Mouse (Mus musculus) kidney, embryonic 15.5 days (tissue): ENCODE data around the gene Gamt. TPM values are rescaled to one million over a fixed set of nuclear protein-coding genes. Genes with fewer than 3 reads are reported as not detected.
A peak's percentile ranks its signal among the peaks of the same experiment; 100 is the strongest.

ENCODE experiments used
- ATAC-seq: fragments of 200-750 bp; cut with Nextera tagmentation; replicated peaks from 2 replicates; pipeline ENCODE4 v1.8.0; 2017; ENCODE audit warnings: moderate TSS enrichment; ENCODE audit not compliant: low FRiP score
- H3K27ac ChIP-seq: fragments of 300-500 bp; sonication (generic); 2 replicates; pipeline ENCODE4 v1.5.1; 2015; ENCODE audit warnings: mild to moderate bottlenecking, inconsistent platforms
- H3K27me3 ChIP-seq: fragments of 300-500 bp; sonication (generic); 2 replicates; pipeline ENCODE4 v1.6.1; 2015; ENCODE audit warnings: inconsistent platforms
- H3K36me3 ChIP-seq: fragments of 300-500 bp; sonication (generic); 2 replicates; pipeline ENCODE4 v1.6.1; 2015; ENCODE audit warnings: inconsistent platforms
- H3K4me1 ChIP-seq: fragments of 300-500 bp; sonication (generic); 2 replicates; pipeline ENCODE4 v1.6.1; 2015; ENCODE audit warnings: inconsistent platforms
- H3K4me2 ChIP-seq: fragments of 300-500 bp; sonication (generic); 2 replicates; pipeline ENCODE4 v1.6.1; 2015; ENCODE audit warnings: moderate library complexity, mild to moderate bottlenecking, inconsistent platforms
- H3K4me3 ChIP-seq: fragments of 300-500 bp; sonication (generic); replicated peaks from 2 replicates; pipeline ENCODE4 v1.5.1; 2015; ENCODE audit warnings: mild to moderate bottlenecking, inconsistent platforms
- H3K9ac ChIP-seq: fragments of 300-500 bp; sonication (generic); 2 replicates; pipeline ENCODE4 v1.6.1; 2015; ENCODE audit warnings: mild to moderate bottlenecking, inconsistent platforms
- H3K9me3 ChIP-seq: fragments of 300-500 bp; sonication (generic); replicated peaks from 2 replicates; pipeline ENCODE4 v1.6.1; 2016; ENCODE audit warnings: inconsistent platforms
- WGBS: fragments of 180-500 bp; shearing (Covaris S2); methylation state at CpG from one replicate; pipeline ENCODE4 v1.1.7; 2015; ENCODE audit warnings: mixed read lengths; 5-methylcytosine and 5-hydroxymethylcytosine counted together
- polyA plus RNA-seq: library from polyadenylated mRNA; unstranded; fragments of >200 nt; fragmentation: Nextera tagmentation; extraction: Ambion mirVana; gene quantifications from 2 replicates; pipeline ENCODE4 v1.2.1, GENCODE M21; 2015

The Gamt gene
- polyA plus RNA-seq, 1 experiment from 2014 or later = 37.0 TPM

GRCm38 (mm10) chr10:80262776-80263365 is 2.1 kb upstream of the Gamt start:
- H3K4me2 ChIP-seq = no peak overlapping the region
- H3K36me3 ChIP-seq = peaks cover 23% of the 10 kb centered on the region
- no peak overlapping the region for H3K27ac ChIP-seq
- H3K27me3 ChIP-seq = no peaks in the 10 kb centered on the region
- no peaks in the 10 kb centered on the region for H3K9me3 ChIP-seq
- H3K9ac ChIP-seq = no peak overlapping the region
- H3K4me3 ChIP-seq = no peak overlapping the region
- 90% methylated on average over 10 of the region's 10 CpGs for WGBS
- no peak for ATAC-seq
- peaks cover 65% of the 10 kb centered on the region for H3K4me1 ChIP-seq

- Histone ChIP-seq H3K36me3 (peaks cover 22% of the 10 kb centered on the region), H3K4me2 (peak overlapping the region; percentile 96), H3K4me3 (peak overlapping the region; percentile 55), H3K27me3 (no peaks in the 10 kb centered on the region), H3K27ac (peak overlapping the region; percentile 99), H3K9ac (peak overlapping the region; percentile 48), H3K4me1 (peaks cover 58% of the 10 kb centered on the region), H3K9me3 (no peaks in the 10 kb centered on the region)
- no peak for ATAC-seq
- 75% methylated on average over 12 of the region's 12 CpGs for WGBS
These were observed 1.4 kb upstream of the Gamt start for GRCm38 (mm10) chr10:80262169-80262568.

- peak overlapping the region; percentile 99 for H3K27ac ChIP-seq
- peaks cover 53% of the 10 kb centered on the region for H3K4me1 ChIP-seq
- H3K27me3 ChIP-seq = no peaks in the 10 kb centered on the region
- peak; percentile 72 for ATAC-seq
- peak overlapping the region; percentile 48 for H3K9ac ChIP-seq
- peak overlapping the region; percentile 96 for H3K4me2 ChIP-seq
- WGBS = under 1% methylated on average over 14 of the region's 14 CpGs
- H3K4me3 ChIP-seq = peak overlapping the region; percentile 55
- peaks cover 25% of the 10 kb centered on the region for H3K36me3 ChIP-seq
- no peaks in the 10 kb centered on the region for H3K9me3 ChIP-seq
These were observed 765 bp upstream of the Gamt start for GRCm38 (mm10) chr10:80261585-80261968.

GRCm38 (mm10) chr10:80259861-80260641 is 761 bp downstream of the Gamt start:
- 6% methylated on average over 19 of the region's 19 CpGs for WGBS
- Histone ChIP-seq H3K9ac (peak overlapping the region; percentile 63), H3K36me3 (peaks cover 40% of the 10 kb centered on the region), H3K4me2 (peak overlapping the region; percentile 96), H3K9me3 (no peaks in the 10 kb centered on the region), H3K4me3 (peak overlapping the region; percentile 55), H3K4me1 (peaks cover 41% of the 10 kb centered on the region), H3K27me3 (no peaks in the 10 kb centered on the region), H3K27ac (peak overlapping the region; percentile 99)
- ATAC-seq = no peak

- H3K4me3 ChIP-seq = peak overlapping the region; percentile 55
- H3K9me3 ChIP-seq = no peaks in the 10 kb centered on the region
- 71% methylated on average over 6 of the region's 6 CpGs for whole genome bisulfite sequencing
- H3K36me3 ChIP-seq = peaks cover 46% of the 10 kb centered on the region
- peaks cover 41% of the 10 kb centered on the region for H3K4me1 ChIP-seq
- peak overlapping the region; percentile 96 for H3K4me2 ChIP-seq
- no peaks in the 10 kb centered on the region for H3K27me3 ChIP-seq
- H3K9ac ChIP-seq = peak overlapping the region; percentile 63
- peak overlapping the region; percentile 99 for H3K27ac ChIP-seq
- no peak for ATAC-seq
These were observed 1.4 kb downstream of the Gamt start for GRCm38 (mm10) chr10:80259463-80259805.

GRCm38 (mm10) chr10:80258752-80259462 is 1.9 kb downstream of the Gamt start:
- H3K27me3 ChIP-seq = no peaks in the 10 kb centered on the region
- no peak for ATAC-seq
- 86% methylated on average over 14 of the region's 14 CpGs for WGBS
- H3K9ac ChIP-seq = peak overlapping the region; percentile 63; the same call in 1 of the 2 replicates
- peaks cover 52% of the 10 kb centered on the region for H3K36me3 ChIP-seq
- H3K9me3 ChIP-seq = no peaks in the 10 kb centered on the region
- H3K4me1 ChIP-seq = peaks cover 41% of the 10 kb centered on the region
- peak overlapping the region; percentile 96 for H3K4me2 ChIP-seq
- peak overlapping the region; percentile 55; the same call in 1 of the 2 replicates for H3K4me3 ChIP-seq
- H3K27ac ChIP-seq = peak overlapping the region; percentile 99; the same call in 1 of the 2 replicates

- WGBS = 85% methylated on average over 2 of the region's 2 CpGs
- peaks cover 61% of the 10 kb centered on the region for H3K36me3 ChIP-seq
- H3K9me3 ChIP-seq = no peaks in the 10 kb centered on the region
- H3K4me1 ChIP-seq = peaks cover 39% of the 10 kb centered on the region
- H3K9ac ChIP-seq = no peak overlapping the region
- no peaks in the 10 kb centered on the region for H3K27me3 ChIP-seq
- H3K27ac ChIP-seq = no peak overlapping the region
- H3K4me2 ChIP-seq = no peak overlapping the region
- H3K4me3 ChIP-seq = no peak overlapping the region
- no peak for ATAC-seq
These were observed 2.9 kb downstream of the Gamt start for GRCm38 (mm10) chr10:80257936-80258335.

- 86% methylated on average over 5 of the region's 5 CpGs for WGBS
- no peak overlapping the region for H3K4me2 ChIP-seq
- H3K27me3 ChIP-seq = no peaks in the 10 kb centered on the region
- no peak overlapping the region for H3K27ac ChIP-seq
- no peaks in the 10 kb centered on the region for H3K9me3 ChIP-seq
- H3K4me3 ChIP-seq = no peak overlapping the region
- ATAC-seq = no peak
- peaks cover 25% of the 10 kb centered on the region for H3K4me1 ChIP-seq
- no peak overlapping the region for H3K9ac ChIP-seq
- peaks cover 68% of the 10 kb centered on the region for H3K36me3 ChIP-seq
These were observed 4.8 kb downstream of the Gamt start for GRCm38 (mm10) chr10:80255881-80256535.

GRCm38 (mm10) chr10:80254331-80255297 is 6.2 kb downstream of the Gamt start:
- Histone ChIP-seq H3K9ac (no peak overlapping the region), H3K4me3 (no peak overlapping the region), H3K36me3 (peaks cover 68% of the 10 kb centered on the region), H3K4me1 (peaks cover 27% of the 10 kb centered on the region), H3K27me3 (no peaks in the 10 kb centered on the region), H3K4me2 (no peak overlapping the region), H3K9me3 (no peaks in the 10 kb centered on the region), H3K27ac (no peak overlapping the region)
- WGBS = 93% methylated on average over 26 of the region's 26 CpGs
- ATAC-seq = no peak

GRCm38 (mm10) chr10:80253551-80253950 is 7.3 kb downstream of the Gamt start:
- Histone ChIP-seq H3K27me3 (no peaks in the 10 kb centered on the region), H3K4me2 (no peak overlapping the region), H3K27ac (no peak overlapping the region), H3K4me1 (peaks cover 17% of the 10 kb centered on the region), H3K36me3 (peaks cover 61% of the 10 kb centered on the region), H3K9ac (no peak overlapping the region), H3K4me3 (no peak overlapping the region), H3K9me3 (no peaks in the 10 kb centered on the region)
- no peak for ATAC-seq
- 90% methylated on average over 6 of the region's 6 CpGs for WGBS
